Mouse (Mus musculus) urinary bladder, adult 2 months (tissue): Measurements from ENCODE around the gene Slc6a14. TPM values are rescaled to one million over a fixed set of nuclear protein-coding genes. Genes with fewer than 3 reads are reported as not detected.

Experiments used
- DNase-seq: peaks from one replicate; pipeline ENCODE4 v3.0.0; 2022; ENCODE audit warnings: low spot score
- polyA plus RNA-seq: library from polyadenylated mRNA; depleted of rRNA; stranded (reverse); fragments of >200 nt; gene quantifications from 2 replicates; pipeline ENCODE4 v1.2.3, GENCODE M21; 2012; rRNA removed

Gene Slc6a14
- not detected in 2 replicates for polyA plus RNA-seq

DNA sequence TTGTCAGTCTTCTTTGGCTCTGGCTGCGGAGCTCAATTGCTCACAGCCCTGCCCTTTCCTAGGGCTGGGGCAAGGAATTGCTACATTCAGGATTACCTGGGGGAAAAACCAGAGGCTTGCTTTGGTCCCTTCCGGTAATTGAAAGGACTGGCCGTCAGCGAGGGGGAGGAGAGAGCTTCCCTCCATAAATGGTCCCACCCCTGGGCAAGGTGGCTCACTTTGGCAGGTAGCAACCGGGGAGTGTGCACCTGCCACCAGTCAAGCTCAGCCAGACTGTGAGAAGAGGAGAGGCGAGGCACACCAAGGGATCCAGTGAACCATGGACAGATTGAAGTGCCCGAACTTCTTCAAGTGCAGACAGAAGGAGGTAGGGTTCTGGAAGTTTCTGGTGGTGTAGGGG is at the start of gene Slc6a14:
Gene Slc6a14 (plus strand): TSS at position 68 of the 400 bp plus-strand sequence.
- DNase-seq: no peak

DNA sequence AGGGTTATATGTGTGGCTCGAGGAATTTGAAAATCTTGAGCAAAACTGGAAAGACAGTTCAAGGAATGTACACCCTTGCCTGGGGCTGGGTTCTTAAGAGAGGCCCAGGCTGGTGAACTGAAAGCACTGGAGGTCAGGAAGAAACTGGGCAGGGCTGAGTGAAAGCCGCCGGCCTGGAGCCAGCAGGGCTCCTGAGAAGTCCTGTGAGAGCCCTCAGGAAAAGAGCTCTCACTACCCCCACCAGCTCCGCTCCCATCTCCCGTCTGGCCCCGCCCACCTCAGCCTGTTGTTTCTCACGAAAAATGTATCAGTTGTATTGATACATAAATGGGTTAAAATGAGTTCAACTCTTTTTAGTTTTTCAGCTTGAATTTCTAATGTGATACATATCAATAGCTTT is 43.8 kb upstream of the Slc6a14 start:
- DNase-seq: no peak

DNA sequence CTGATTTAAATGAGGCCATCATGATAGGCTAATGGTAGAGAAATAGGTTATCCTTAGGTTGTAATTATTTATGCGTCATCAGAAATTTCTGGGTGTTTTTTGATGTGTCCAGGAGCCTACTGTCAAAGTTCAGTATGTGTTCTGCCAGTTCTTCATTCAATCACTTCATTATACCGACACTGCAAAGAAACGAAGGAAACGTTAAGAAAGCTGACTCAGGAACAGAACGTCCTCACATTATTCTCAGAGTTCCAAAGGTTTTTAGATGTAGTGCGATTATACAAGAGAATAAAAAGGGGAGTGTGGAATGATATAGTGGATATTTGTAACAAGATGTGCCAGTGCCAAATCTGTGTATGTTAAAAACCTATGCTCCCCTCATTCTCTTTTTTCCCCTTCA is 19.5 kb upstream of the Slc6a14 start:
- no peak for DNase-seq

DNA sequence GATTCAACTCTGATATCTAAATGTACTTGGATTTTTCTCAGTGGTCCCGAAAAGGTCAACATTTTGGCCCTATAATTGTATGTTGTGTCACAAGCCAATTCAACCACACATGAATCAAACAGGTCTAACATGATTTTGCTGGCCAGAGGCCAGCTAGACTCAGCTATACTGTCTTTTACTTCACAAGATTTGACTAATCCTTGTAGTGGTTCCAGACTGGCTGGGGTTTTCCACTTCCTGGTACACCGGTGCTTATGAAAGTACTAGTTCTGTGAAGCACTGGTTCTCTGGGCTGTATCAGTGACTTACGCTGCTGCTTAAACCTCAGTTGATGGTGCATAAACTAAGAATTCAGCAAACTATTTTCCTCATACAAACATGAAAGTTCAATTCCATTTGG is 19.0 kb upstream of the Slc6a14 start:
- no peak for DNase-seq

DNA sequence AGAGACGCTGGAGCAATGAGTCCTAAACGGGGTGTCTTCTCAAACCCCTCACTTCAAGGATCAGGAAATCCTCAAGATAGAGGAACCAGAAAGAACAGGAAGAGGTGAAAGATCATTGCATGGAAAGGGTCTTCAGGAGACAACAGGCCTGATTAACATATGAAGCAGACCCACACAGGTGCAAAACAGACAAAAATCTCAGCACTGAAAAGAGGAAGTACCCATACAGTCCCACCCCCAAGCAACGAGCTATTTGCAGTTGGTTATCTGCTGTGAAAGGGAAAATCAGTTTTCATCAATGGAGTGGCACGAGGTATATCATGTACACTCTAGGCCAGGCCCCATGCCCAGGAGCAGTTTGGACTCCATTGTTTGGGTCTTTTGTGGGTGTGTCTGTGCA is 13.1 kb upstream of the Slc6a14 start:
- DNase-seq: no peak

DNA sequence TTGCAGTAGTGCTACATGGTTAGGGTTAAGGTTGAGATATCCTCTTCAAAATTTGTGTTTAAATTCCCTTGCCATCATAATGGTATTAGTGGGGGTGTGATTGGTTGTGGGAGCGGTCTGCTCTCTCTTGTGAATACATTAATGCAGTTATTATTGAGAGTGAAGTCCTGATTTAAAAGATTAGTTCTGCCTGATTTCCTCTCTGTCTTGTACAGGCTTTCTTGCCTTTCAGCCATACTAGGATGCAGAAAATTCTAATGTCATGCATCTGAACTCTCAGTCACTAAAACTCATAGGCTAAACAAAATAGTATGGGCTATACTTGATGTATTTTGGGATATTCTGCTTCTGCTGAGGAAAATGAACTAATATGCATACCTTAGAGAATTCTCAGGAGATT is 10.2 kb upstream of the Slc6a14 start:
- no peak for DNase-seq

DNA sequence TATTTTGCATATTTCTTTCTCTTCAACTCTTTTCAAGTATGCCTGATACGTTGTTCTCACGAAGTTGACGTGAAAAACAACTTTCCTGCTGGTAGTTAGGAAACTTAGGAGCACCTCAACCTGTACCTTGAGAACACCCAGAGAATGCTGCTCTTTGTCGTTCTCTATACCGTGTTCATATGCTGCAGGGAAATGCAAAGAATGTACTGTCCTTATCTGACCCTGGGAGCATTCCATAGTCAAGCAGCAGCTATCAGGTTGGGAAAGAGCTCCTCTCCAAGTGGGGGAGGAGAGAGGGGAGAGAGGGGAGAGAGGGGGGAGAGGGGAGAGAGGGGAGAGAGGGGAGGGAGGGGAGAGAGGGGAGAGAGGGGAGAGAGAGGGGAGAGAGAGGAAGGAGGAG is 597 bp downstream of the Slc6a14 start:
- no peak for DNase-seq

DNA sequence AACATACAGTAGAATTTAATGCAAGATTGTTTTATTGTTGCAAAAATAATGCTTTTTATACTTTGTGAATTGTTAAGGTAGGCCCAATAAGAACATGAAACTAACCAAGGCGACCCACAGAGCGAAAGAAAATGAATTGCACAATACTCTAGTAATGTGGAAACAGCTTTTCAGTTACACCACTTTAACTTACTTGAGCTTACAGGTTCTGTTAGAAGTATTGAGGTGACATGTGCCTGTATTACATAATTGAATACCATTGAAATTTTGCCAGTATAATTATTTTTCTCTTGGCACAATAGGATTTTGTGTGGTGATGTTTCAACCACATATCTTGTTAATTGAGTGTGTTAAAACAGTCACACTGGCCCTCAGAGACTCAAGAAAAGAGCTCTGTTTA is 2.2 kb downstream of the Slc6a14 start:
- DNase-seq: no peak

DNA sequence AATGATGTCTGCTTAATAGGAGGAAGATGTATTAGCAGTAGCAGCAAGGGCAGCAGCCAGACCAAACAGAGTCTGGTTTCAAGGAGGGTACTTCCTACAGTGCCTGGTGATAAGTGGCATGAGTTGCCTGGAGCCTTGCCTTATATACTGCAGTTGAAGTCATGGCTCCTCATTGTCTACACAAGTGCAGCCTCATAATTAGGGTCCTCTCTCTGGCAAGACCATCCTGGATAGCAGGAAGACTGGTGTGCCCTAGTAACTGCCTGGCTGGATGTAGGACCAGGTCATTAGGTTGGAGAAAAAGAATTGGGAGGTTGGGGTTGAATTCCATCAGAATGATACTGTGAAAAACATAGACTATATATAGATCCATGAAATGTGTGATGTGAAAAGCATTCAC is 30.3 kb downstream of the Slc6a14 start, which contains the start of gene Gm28269:
Gene Gm28269 (minus strand): TSS at position 101 of the 400 bp plus-strand sequence.
- no peak for DNase-seq

Other genes starting within 250 kb of the Slc6a14 start
- 1.4 and 1.7 TPM in 2 replicates for gene Agtr2, start 230.4 kb upstream of the Slc6a14 start, polyA plus RNA-seq
- gene Gm28269, start 30.2 kb downstream of the Slc6a14 start, polyA plus RNA-seq: not detected in 2 replicates